In genomic region chr4:10767676-10768075, GRCm38 (mm10) we compare ENCODE assay signal across 13 mouse cellular contexts.
DNase-seq lines count a peak whose midpoint lies in the region; ATAC-seq lines count a peak whose summit lies in the region.
"Had no signal": no experiment of that assay in that cellular context is flagged by ENCODE, and none has a peak within 500 bp of the region (broad histone marks: within the 10 kb centered on the region; RNA-seq: fewer than 3 reads in every experiment).

No protein-coding gene starts in this region.

- no peaks in the 10 kb centered on the region for H3K4me1 ChIP-seq in forebrain, embryonic 15.5 days
- no peaks in the 10 kb centered on the region for H3K4me1 ChIP-seq in forebrain, embryonic 10.5 days
- H3K4me1 ChIP-seq: intestine, embryonic 15.5 days had no signal

- no peak overlapping the region for H3K4me3 ChIP-seq in forebrain, embryonic 15.5 days
- no peak overlapping the region for H3K4me3 ChIP-seq in forebrain, embryonic 10.5 days
- H3K4me3 ChIP-seq: intestine, embryonic 15.5 days; layer of hippocampus, adult 2 months; limb, embryonic 15.5 days; megakaryocyte, embryonic 14.5 days had no signal

- no peak overlapping the region for H3K4me2 ChIP-seq in forebrain, embryonic 15.5 days (replicated peaks)
- H3K4me2 ChIP-seq: intestine, embryonic 15.5 days; limb, embryonic 15.5 days; lung, embryonic 14.5 days had no signal

- no peaks in the 10 kb centered on the region for H3K9me3 ChIP-seq in forebrain, embryonic 15.5 days
- H3K9me3 ChIP-seq in forebrain, embryonic 10.5 days = no peaks in the 10 kb centered on the region
- H3K9me3 ChIP-seq: intestine, embryonic 15.5 days; limb, embryonic 15.5 days had no signal

- no peaks in the 10 kb centered on the region for H3K36me3 ChIP-seq in forebrain, embryonic 15.5 days
- H3K36me3 ChIP-seq in forebrain, embryonic 10.5 days (replicated peaks) = no peaks in the 10 kb centered on the region
- H3K36me3 ChIP-seq: intestine, embryonic 15.5 days; limb, embryonic 15.5 days had no signal

- 59% methylated on average over 6 of the region's 6 CpGs for WGBS in forebrain, embryonic 15.5 days
- WGBS in forebrain, embryonic 10.5 days = 94% methylated on average over 6 of the region's 6 CpGs

- no peak overlapping the region for H3K27ac ChIP-seq in forebrain, embryonic 15.5 days (replicated peaks)
- H3K27ac ChIP-seq in forebrain, embryonic 10.5 days = no peak overlapping the region
- H3K27ac ChIP-seq: intestine, embryonic 15.5 days; layer of hippocampus, adult 2 months; limb, embryonic 15.5 days had no signal

- ATAC-seq in forebrain, embryonic 15.5 days (replicated peaks) = 0 out of 2 replicates have a peak, but pooled peaks have one; percentile 48
- ATAC-seq: intestine, embryonic 15.5 days had no signal

- intact Hi-C loops in left cerebral cortex, postnatal 10 days (cut with DNase I) = no loop called here

- no peaks in the 10 kb centered on the region for H3K27me3 ChIP-seq in forebrain, embryonic 15.5 days
- H3K27me3 ChIP-seq in forebrain, embryonic 10.5 days (ENCODE audit: poor library complexity, severe bottlenecking) = no peaks in the 10 kb centered on the region
- H3K27me3 ChIP-seq: intestine, embryonic 15.5 days; limb, embryonic 15.5 days had no signal

- no peak for DNase-seq in forebrain, embryonic 10.5 days (ENCODE audit: extremely low spot score, low spot score)
- peak; percentile 2 to 26 for DNase-seq in left cerebral cortex, postnatal 10 days (ENCODE audit: extremely low spot score in 1 of 2, low spot score in 2 of 2)
- no peak for DNase-seq in left cerebral cortex, adult 8-10 months (ENCODE audit: low spot score in 2 of 2)
- peak; percentile 17 for DNase-seq in cerebellum, adult 8-10 months
- DNase-seq in heart, postnatal 4 days = peak; percentile 26
- no peak for DNase-seq in spleen, postnatal 36 days (ENCODE audit: low spot score in 2 of 2)
- DNase-seq in layer of hippocampus, postnatal 10 days (ENCODE audit: low spot score in 2 of 2) = no peak
- DNase-seq: lung, embryonic 14.5 days had no signal

- no peak overlapping the region for H3K9ac ChIP-seq in forebrain, embryonic 15.5 days (replicated peaks)
- H3K9ac ChIP-seq: intestine, embryonic 15.5 days; limb, embryonic 15.5 days; lung, embryonic 14.5 days had no signal

Comparison
In these comparisons a context has a peak if more than half of its experiments do, and no peak if none do; other contexts are left out.
1. DNase-seq: peak in left cerebral cortex, postnatal 10 days (2 of 2), cerebellum, adult 8-10 months (single experiment) and heart, postnatal 4 days (single experiment); none in forebrain, embryonic 10.5 days (single experiment), left cerebral cortex, adult 8-10 months (0 of 2), spleen, postnatal 36 days (0 of 2) and layer of hippocampus, postnatal 10 days (0 of 2).